Mouse (Mus musculus) stomach, postnatal 0 days (tissue): Measurements from ENCODE around the gene Dusp28.

Experiments
- CTCF ChIP-seq: IDR thresholded peaks from 2 replicates; pipeline ENCODE4 v1.5.1; 2016; ENCODE audit warnings: antibody characterized with exemption, low read depth, mild to moderate bottlenecking, moderate library complexity
- EP300 ChIP-seq: optimal IDR thresholded peaks from 2 replicates; pipeline ENCODE3; 2016; ENCODE audit warnings: antibody characterized with exemption

DNA sequence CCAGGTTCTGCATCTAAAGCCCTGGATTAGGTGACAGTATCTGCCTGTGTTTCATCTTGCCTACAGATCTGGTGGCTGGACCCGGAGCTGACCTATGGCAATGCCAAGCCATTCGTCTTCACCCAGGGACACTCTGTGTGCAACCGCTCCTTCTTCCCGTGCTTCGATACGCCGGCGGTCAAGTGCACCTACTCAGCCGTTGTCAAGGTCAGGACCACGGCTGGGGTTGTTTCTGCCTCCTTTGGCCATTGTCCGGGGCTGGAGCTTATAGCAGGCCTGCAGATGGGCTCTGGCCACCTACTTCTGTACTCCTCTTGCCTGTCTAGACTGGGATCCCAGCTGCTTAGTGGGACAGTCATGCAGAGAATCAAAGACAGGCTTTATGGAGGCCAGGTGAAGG, 8.2 kb downstream of the Dusp28 start:
- TF ChIP-seq CTCF = no peak
- no peak for TF ChIP-seq EP300
